Mouse (Mus musculus): Measurements from ENCODE around the gene Icam2. TPM values are rescaled to one million over a fixed set of nuclear protein-coding genes. Genes with fewer than 3 reads are reported as not detected.
"Not testable (repeated sequence)": the region's sequence is repeated elsewhere in the genome, so short reads cannot be mapped to it uniquely, and the experiment has no call there.

Gene Icam2
- polyA plus RNA-seq, 1 experiment from 2014 or later: 13.4 TPM

DNA sequence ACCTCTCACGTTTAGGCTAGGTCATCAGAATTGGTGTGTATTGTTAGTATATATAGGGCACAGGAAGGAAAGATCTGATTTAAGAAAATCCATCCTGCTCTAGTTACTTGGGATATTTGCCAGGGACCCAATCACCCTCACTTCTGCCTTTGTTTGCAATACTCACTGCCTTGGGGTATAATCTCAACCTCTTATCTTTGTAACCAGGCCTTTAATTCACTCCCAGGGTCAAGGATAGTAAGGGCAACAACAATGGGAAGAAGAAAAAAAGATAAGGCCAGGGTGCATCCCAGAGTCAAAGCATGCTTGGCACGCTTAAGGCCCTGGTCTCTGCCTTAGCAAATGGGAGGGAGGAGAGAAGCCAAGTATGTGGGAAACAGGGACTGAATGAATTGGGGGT, 30.0 kb upstream of the Icam2 start:
- no peak overlapping the region for H3K4me3 ChIP-seq (replicated peaks)
- ATAC-seq (ENCODE audit: insufficient read depth): no peak
- peaks cover 46% of the 10 kb centered on the region for H3K36me3 ChIP-seq (replicated peaks)
- H3K4me2 ChIP-seq: no peak overlapping the region
- 43% methylated on average over 2 of the region's 2 CpGs for WGBS (ENCODE audit: insufficient replicate concordance)
- H3K9ac ChIP-seq: no peak overlapping the region
- no peaks in the 10 kb centered on the region for H3K27me3 ChIP-seq
- peaks cover 22% of the 10 kb centered on the region for H3K4me1 ChIP-seq (replicated peaks)
- no peaks in the 10 kb centered on the region for H3K9me3 ChIP-seq (replicated peaks)
- no peak overlapping the region for H3K27ac ChIP-seq (replicated peaks)

DNA sequence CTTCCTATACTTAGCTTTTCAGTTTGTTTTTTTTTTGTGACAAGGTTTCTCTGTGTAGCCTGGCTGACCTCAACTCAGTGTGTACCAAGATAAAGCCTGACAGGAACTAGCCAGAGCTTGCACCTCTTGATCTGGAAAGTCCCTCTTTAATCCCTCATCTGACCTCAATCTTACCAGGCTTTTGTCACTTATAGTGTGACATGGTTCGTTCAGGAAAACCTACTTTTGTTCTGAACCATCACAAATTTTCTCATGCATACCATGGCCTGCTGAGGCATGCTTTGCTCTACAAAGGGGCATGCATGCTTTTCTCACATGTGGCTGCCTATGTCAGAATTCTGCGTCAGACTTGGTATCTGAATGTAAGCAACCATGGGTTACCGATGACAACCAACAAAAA, 28.5 kb upstream of the Icam2 start:
- 66% methylated on average over 3 of the region's 3 CpGs for WGBS (ENCODE audit: insufficient replicate concordance)
- peaks cover 40% of the 10 kb centered on the region for H3K36me3 ChIP-seq (replicated peaks)

DNA sequence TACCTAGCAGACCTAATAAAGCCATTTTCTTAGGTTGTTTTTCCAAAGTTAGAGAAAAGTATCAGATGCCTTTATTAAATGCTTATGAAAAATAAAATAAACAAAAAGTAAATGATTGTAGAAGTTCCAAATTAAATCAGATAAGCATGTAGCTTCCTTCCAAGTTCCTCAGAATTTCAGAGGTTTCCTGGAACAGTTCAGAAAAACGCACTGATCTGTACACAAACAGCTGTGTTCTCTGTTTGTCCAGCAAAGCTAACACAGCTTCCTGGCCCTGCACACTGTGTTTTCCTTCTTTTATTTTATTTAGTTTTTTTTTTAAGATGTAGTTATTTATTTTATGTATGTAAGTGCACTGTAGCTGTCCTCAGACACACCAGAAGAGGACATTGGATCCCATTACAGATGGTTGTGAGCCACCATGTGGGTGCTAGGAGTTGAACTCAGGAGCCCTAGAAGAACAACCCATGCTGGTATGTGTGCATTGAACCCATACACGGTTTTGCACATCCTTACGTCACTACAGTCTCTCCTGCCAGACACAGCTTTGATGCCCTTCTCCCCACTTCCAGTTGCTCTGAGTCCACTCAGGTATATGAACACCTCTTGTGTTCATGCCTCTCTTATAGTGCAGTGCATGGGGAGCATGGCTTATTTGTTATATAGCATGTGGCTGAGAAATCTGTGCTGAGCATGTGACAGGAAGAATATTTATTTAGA, 24.9 kb upstream of the Icam2 start:
- H3K27ac ChIP-seq (replicated peaks): no peak overlapping the region
- H3K27me3 ChIP-seq: no peaks in the 10 kb centered on the region

More for the DNA sequence above, 28.5 kb upstream of the Icam2 start:
- Histone ChIP-seq H3K9me3 (replicated peaks) (no peaks in the 10 kb centered on the region), H3K27ac (replicated peaks) (no peak overlapping the region), H3K27me3 (no peaks in the 10 kb centered on the region), H3K4me2 (no peak overlapping the region), H3K9ac (no peak overlapping the region), H3K4me1 (replicated peaks) (peaks cover 22% of the 10 kb centered on the region), H3K4me3 (replicated peaks) (no peak overlapping the region)
- ATAC-seq (ENCODE audit: insufficient read depth): no peak

GRCm38 (mm10) chr11:106411157-106411556, 23.3 kb upstream of the Icam2 start:
- Histone ChIP-seq H3K27me3 (no peaks in the 10 kb centered on the region), H3K36me3 (replicated peaks) (peaks cover 44% of the 10 kb centered on the region), H3K9me3 (replicated peaks) (no peaks in the 10 kb centered on the region), H3K4me1 (replicated peaks) (no peaks in the 10 kb centered on the region), H3K27ac (replicated peaks) (no peak overlapping the region), H3K4me3 (replicated peaks) (no peak overlapping the region), H3K9ac (no peak overlapping the region), H3K4me2 (no peak overlapping the region)
- ATAC-seq (ENCODE audit: insufficient read depth): no peak
- 57% methylated on average over 2 of the region's 2 CpGs for WGBS (ENCODE audit: insufficient replicate concordance)

More for the DNA sequence above, 24.9 kb upstream of the Icam2 start:
- ATAC-seq (ENCODE audit: insufficient read depth): no peak
- no peaks in the 10 kb centered on the region for H3K9me3 ChIP-seq (replicated peaks)
- peaks cover 3% of the 10 kb centered on the region; the same call in 1 of the 2 replicates for H3K4me1 ChIP-seq (replicated peaks)
- no peak overlapping the region for H3K4me3 ChIP-seq (replicated peaks)
- H3K9ac ChIP-seq: no peak overlapping the region
- H3K4me2 ChIP-seq: no peak overlapping the region
- peaks cover 35% of the 10 kb centered on the region for H3K36me3 ChIP-seq (replicated peaks)
- 72% methylated on average over 3 of the region's 3 CpGs for WGBS (ENCODE audit: insufficient replicate concordance)

DNA sequence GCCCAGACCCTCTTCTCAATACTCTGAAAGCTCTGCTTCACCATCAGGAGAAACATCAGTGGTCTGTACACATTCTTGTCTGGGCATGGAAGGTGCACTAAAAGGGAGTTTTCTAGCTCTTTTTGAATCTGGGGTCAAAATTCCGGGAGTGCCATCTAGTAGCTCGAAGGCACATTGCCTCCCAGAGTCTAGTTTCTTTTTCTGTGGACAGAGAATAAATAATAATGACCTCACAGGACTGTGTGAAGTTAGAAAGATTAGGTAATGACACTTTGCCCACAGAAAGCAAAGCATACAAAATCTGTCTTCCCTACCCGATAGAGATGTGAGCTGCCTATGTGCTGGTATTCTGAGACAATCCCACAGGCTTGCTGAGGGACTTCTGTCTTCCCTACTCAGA, 22.6 kb upstream of the Icam2 start:
- Histone ChIP-seq H3K36me3 (replicated peaks) (peaks cover 50% of the 10 kb centered on the region), H3K27ac (replicated peaks) (no peak overlapping the region)
- ATAC-seq (ENCODE audit: insufficient read depth): no peak

DNA sequence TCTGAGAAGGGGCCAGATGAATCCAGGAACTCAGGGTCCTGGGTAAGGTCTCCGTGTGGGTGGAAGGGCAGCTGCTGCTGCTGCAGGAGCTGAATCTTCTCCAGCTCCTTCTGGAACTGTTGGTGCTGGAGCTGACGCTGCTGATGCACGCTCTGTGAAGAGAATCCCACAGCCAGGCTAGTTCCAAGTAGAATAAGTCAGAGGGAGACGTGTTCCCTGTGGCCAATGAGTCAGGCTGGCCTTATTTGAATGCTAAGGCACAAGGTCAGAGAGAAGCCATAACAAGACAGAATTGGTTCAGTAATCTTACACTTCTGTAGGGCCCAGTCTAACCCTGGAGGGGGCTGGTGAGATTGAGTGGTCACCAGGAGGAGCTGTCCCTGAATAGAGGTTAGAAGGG, 22.1 kb upstream of the Icam2 start:
- WGBS (ENCODE audit: insufficient replicate concordance): 66% methylated on average over 4 of the region's 4 CpGs
- Histone ChIP-seq H3K9me3 (replicated peaks) (no peaks in the 10 kb centered on the region), H3K27ac (replicated peaks) (no peak overlapping the region), H3K36me3 (replicated peaks) (peaks cover 53% of the 10 kb centered on the region), H3K4me3 (replicated peaks) (no peak overlapping the region), H3K9ac (no peak overlapping the region), H3K27me3 (no peaks in the 10 kb centered on the region), H3K4me1 (replicated peaks) (no peaks in the 10 kb centered on the region), H3K4me2 (no peak overlapping the region)
- no peak for ATAC-seq (ENCODE audit: insufficient read depth)

More for the DNA sequence above, 22.6 kb upstream of the Icam2 start:
- H3K9ac ChIP-seq: no peak overlapping the region
- H3K4me1 ChIP-seq (replicated peaks): no peaks in the 10 kb centered on the region
- 77% methylated on average over 3 of the region's 3 CpGs for WGBS (ENCODE audit: insufficient replicate concordance)
- H3K4me3 ChIP-seq (replicated peaks): no peak overlapping the region
- H3K4me2 ChIP-seq: no peak overlapping the region
- H3K9me3 ChIP-seq (replicated peaks): no peaks in the 10 kb centered on the region
- no peaks in the 10 kb centered on the region for H3K27me3 ChIP-seq

DNA sequence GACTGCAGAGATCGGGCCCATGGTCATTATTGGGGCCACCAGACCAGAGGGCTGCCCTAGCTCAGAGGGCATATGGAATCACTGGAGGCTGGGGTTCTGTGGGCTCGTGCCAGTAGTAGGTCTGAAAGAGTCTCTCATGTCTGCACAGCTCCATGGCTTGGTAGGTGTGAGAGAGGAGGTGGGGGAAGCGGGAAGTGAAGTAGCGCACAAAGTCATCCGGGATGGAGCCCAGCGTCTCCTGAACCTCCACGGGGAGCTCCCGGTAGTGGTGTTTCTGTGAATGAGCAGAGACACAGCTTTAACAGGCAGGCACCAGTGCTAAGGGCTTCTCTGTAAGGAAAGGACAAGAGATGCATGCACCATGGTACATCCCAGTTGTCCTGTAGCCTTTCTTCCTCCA, 10.6 kb upstream of the Icam2 start:
- WGBS (ENCODE audit: insufficient replicate concordance): 82% methylated on average over 8 of the region's 8 CpGs
- peaks cover 62% of the 10 kb centered on the region for H3K36me3 ChIP-seq (replicated peaks)

DNA sequence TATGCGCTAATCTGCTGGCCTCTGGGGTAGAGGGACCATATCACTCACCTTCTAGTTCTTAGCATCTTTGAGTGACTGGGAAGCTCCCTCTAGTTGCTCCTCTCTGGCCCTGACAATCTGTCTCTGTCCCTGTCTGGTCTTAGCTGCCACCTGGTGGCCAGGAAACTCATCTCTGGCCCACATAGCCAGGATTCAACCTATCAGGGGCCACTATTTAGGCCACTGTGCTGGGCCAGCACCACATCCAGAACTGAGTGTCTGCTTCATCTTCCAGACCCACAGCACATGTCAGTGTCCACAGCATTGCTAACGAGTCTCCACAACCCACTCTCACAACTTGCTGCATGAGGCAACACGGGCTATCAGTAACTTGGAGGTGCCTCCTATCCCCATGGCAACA, 9.8 kb upstream of the Icam2 start:
- H3K9ac ChIP-seq: no peak overlapping the region
- no peaks in the 10 kb centered on the region for H3K9me3 ChIP-seq (replicated peaks)
- H3K4me1 ChIP-seq (replicated peaks): peaks cover 18% of the 10 kb centered on the region
- H3K4me3 ChIP-seq (replicated peaks): no peak overlapping the region
- no peak overlapping the region for H3K4me2 ChIP-seq
- H3K27ac ChIP-seq (replicated peaks): no peak overlapping the region
- WGBS (ENCODE audit: insufficient replicate concordance): 81% methylated on average over 3 of the region's 3 CpGs
- ATAC-seq (ENCODE audit: insufficient read depth): no peak
- peaks cover 54% of the 10 kb centered on the region for H3K36me3 ChIP-seq (replicated peaks)
- no peaks in the 10 kb centered on the region for H3K27me3 ChIP-seq

More for the DNA sequence above, 10.6 kb upstream of the Icam2 start:
- Histone ChIP-seq H3K27me3 (no peaks in the 10 kb centered on the region), H3K27ac (replicated peaks) (no peak overlapping the region), H3K9ac (no peak overlapping the region), H3K4me3 (replicated peaks) (no peak overlapping the region), H3K4me1 (replicated peaks) (peaks cover 10% of the 10 kb centered on the region), H3K4me2 (no peak overlapping the region), H3K9me3 (replicated peaks) (no peaks in the 10 kb centered on the region)
- ATAC-seq (ENCODE audit: insufficient read depth): no peak

- H3K9ac ChIP-seq; H3K9me3 ChIP-seq (replicated peaks); H3K27me3 ChIP-seq; H3K4me3 ChIP-seq (replicated peaks): not testable (repeated sequence)
- H3K4me2 ChIP-seq: 0 out of 2 replicates have a peak overlapping the region, but pooled peaks have one; percentile 6
- H3K4me1 ChIP-seq (replicated peaks): peaks cover 39% of the 10 kb centered on the region
- H3K36me3 ChIP-seq (replicated peaks): peaks cover 29% of the 10 kb centered on the region
- peak; percentile 41; the same call in 1 of the 2 replicates for ATAC-seq (ENCODE audit: insufficient read depth)
- H3K27ac ChIP-seq (replicated peaks): peak overlapping the region; percentile 68; the same call in 1 of the 2 replicates
- WGBS (ENCODE audit: insufficient replicate concordance): 45% methylated on average over 2 of the region's 2 CpGs
Measured at GRCm38 (mm10) chr11:106394055-106394454, 6.2 kb upstream of the Icam2 start.

- no peak for ATAC-seq (ENCODE audit: insufficient read depth)
- Histone ChIP-seq H3K9ac (no peak overlapping the region), H3K27ac (replicated peaks) (peak overlapping the region; percentile 68)
Measured at GRCm38 (mm10) chr11:106393331-106393616, 5.4 kb upstream of the Icam2 start.

DNA sequence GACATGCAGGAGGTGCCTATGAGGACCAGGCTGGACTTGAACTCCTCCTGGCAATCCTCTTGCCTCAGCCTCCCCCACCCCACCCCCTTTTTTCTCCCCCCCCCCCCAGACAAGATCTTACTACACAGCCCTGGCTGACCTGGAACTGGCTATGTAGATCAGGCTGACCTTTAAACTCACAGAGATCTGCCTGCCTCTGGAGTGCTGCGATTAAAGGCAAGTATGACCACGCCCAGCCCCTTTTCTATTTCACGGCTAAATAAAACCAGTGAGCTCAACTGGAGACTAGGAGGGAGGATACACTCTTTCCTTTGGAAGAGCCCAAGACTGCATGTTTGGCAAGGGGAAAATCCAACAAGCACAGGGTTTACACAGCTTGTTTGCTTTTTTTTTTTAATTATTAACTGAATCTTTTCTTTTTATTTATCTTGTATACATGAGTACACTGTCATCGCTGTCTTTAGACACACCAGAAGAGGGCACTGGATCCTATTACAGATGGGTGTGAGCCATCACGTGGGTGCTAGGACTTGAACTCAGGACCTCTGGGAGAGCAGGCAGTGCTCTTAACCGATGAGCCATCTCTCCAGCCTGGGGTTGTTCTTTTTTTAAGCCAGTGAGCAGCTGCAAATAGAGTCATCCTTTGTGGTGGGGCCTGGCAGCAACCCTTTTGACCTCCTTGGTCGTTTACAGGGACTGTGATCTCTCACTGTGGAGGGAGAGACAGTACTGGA, 4.9 kb upstream of the Icam2 start:
- peak; percentile 77 for ATAC-seq (ENCODE audit: insufficient read depth)
- Histone ChIP-seq H3K36me3 (replicated peaks) (peaks cover 16% of the 10 kb centered on the region), H3K27me3 (no peaks in the 10 kb centered on the region), H3K27ac (replicated peaks) (peak overlapping the region; percentile 68), H3K9me3 (replicated peaks) (no peaks in the 10 kb centered on the region), H3K4me3 (replicated peaks) (no peak overlapping the region), H3K4me1 (replicated peaks) (peaks cover 43% of the 10 kb centered on the region), H3K9ac (no peak overlapping the region), H3K4me2 (peak overlapping the region; percentile 29; the same call in 1 of the 2 replicates)
- WGBS (ENCODE audit: insufficient replicate concordance): 40% methylated on average over 7 of the region's 7 CpGs

More at GRCm38 (mm10) chr11:106393331-106393616, 5.4 kb upstream of the Icam2 start:
- Histone ChIP-seq H3K36me3 (replicated peaks) (peaks cover 21% of the 10 kb centered on the region), H3K9me3 (replicated peaks) (no peaks in the 10 kb centered on the region), H3K4me1 (replicated peaks) (peaks cover 39% of the 10 kb centered on the region), H3K4me2 (0 out of 2 replicates have a peak overlapping the region, but pooled peaks have one; percentile 29), H3K27me3 (no peaks in the 10 kb centered on the region), H3K4me3 (replicated peaks) (no peak overlapping the region)
- 60% methylated on average over 4 of the region's 4 CpGs for WGBS (ENCODE audit: insufficient replicate concordance)
